Mouse (Mus musculus): ENCODE data around the gene Sult2b1. TPM values are rescaled to one million over a fixed set of nuclear protein-coding genes. Genes with fewer than 3 reads are reported as not detected.

Gene Sult2b1
- polyA plus RNA-seq, 1 experiment, result 8.8 TPM

- Histone ChIP-seq H3K4me3 (ENCODE audit: control insufficient read depth, low read depth, low read length) (no peak overlapping the region), H3K27me3 (ENCODE audit: control insufficient read depth, insufficient read depth, low read length) (no peaks in the 10 kb centered on the region), H3K27ac (ENCODE audit: control insufficient read depth, insufficient read depth, low read depth, low read length) (no peak overlapping the region), H3K4me1 (ENCODE audit: control insufficient read depth, insufficient read depth, low read length) (peaks cover 15% of the 10 kb centered on the region), H3K36me3 (ENCODE audit: control insufficient read depth, insufficient read depth, low read length) (no peaks in the 10 kb centered on the region)
- no peak for TF ChIP-seq CTCF (IDR thresholded peaks at IDR 0.05; ENCODE audit: control insufficient read depth, insufficient read depth, insufficient replicate concordance, low read depth, low read length)
- TF ChIP-seq POLR2A (IDR thresholded peaks at IDR 0.05; ENCODE audit: control insufficient read depth, low read depth, low read length), result no peak
Observed at GRCm38 (mm10) chr7:45719180-45719579, 65.3 kb downstream of the Sult2b1 start.

GRCm38 (mm10) chr7:45718331-45718730 lies 66.1 kb downstream of the Sult2b1 start:
- Histone ChIP-seq H3K36me3 (ENCODE audit: control insufficient read depth, insufficient read depth, low read length) (peaks cover 2% of the 10 kb centered on the region), H3K4me1 (ENCODE audit: control insufficient read depth, insufficient read depth, low read length) (peaks cover 16% of the 10 kb centered on the region)
- no peak for TF ChIP-seq POLR2A (IDR thresholded peaks at IDR 0.05; ENCODE audit: control insufficient read depth, low read depth, low read length)
- TF ChIP-seq CTCF (IDR thresholded peaks at IDR 0.05; ENCODE audit: control insufficient read depth, insufficient read depth, insufficient replicate concordance, low read depth, low read length), result no peak

GRCm38 (mm10) chr7:45717918-45718297 lies 66.6 kb downstream of the Sult2b1 start, which contains the start of gene Sphk2:
Sphk2 (minus strand) TSS chr7:45718002.
- TF ChIP-seq POLR2A (IDR thresholded peaks at IDR 0.05; ENCODE audit: control insufficient read depth, low read depth, low read length) (peak; percentile 98), CTCF (IDR thresholded peaks at IDR 0.05; ENCODE audit: control insufficient read depth, insufficient read depth, insufficient replicate concordance, low read depth, low read length) (no peak)
- Histone ChIP-seq H3K4me1 (ENCODE audit: control insufficient read depth, insufficient read depth, low read length) (peaks cover 16% of the 10 kb centered on the region), H3K27me3 (ENCODE audit: control insufficient read depth, insufficient read depth, low read length) (no peaks in the 10 kb centered on the region), H3K27ac (ENCODE audit: control insufficient read depth, insufficient read depth, low read depth, low read length) (peak within 1 kb of the TSS; percentile 92), H3K4me3 (ENCODE audit: control insufficient read depth, low read depth, low read length) (peak within 1 kb of the TSS; percentile 94), H3K36me3 (ENCODE audit: control insufficient read depth, insufficient read depth, low read length) (peaks cover 4% of the 10 kb centered on the region)

More at GRCm38 (mm10) chr7:45718331-45718730, 66.1 kb downstream of the Sult2b1 start:
- Histone ChIP-seq H3K27me3 (ENCODE audit: control insufficient read depth, insufficient read depth, low read length) (no peaks in the 10 kb centered on the region), H3K4me3 (ENCODE audit: control insufficient read depth, low read depth, low read length) (peak overlapping the region; percentile 94), H3K27ac (ENCODE audit: control insufficient read depth, insufficient read depth, low read depth, low read length) (peak overlapping the region; percentile 36)

- Histone ChIP-seq H3K36me3 (ENCODE audit: control insufficient read depth, insufficient read depth, low read length) (peaks cover 4% of the 10 kb centered on the region), H3K4me1 (ENCODE audit: control insufficient read depth, insufficient read depth, low read length) (peaks cover 16% of the 10 kb centered on the region), H3K27ac (ENCODE audit: control insufficient read depth, insufficient read depth, low read depth, low read length) (peak overlapping the region; percentile 92), H3K27me3 (ENCODE audit: control insufficient read depth, insufficient read depth, low read length) (no peaks in the 10 kb centered on the region), H3K4me3 (ENCODE audit: control insufficient read depth, low read depth, low read length) (peak overlapping the region; percentile 94)
- no peak for TF ChIP-seq POLR2A (IDR thresholded peaks at IDR 0.05; ENCODE audit: control insufficient read depth, low read depth, low read length)
- TF ChIP-seq CTCF (IDR thresholded peaks at IDR 0.05; ENCODE audit: control insufficient read depth, insufficient read depth, insufficient replicate concordance, low read depth, low read length), result no peak
Observed at GRCm38 (mm10) chr7:45716952-45717917, 67.2 kb downstream of the Sult2b1 start.

- Histone ChIP-seq H3K4me1 (ENCODE audit: control insufficient read depth, insufficient read depth, low read length) (peaks cover 20% of the 10 kb centered on the region), H3K27ac (ENCODE audit: control insufficient read depth, insufficient read depth, low read depth, low read length) (no peak overlapping the region), H3K4me3 (ENCODE audit: control insufficient read depth, low read depth, low read length) (peak overlapping the region; percentile 94), H3K36me3 (ENCODE audit: control insufficient read depth, insufficient read depth, low read length) (peaks cover 4% of the 10 kb centered on the region), H3K27me3 (ENCODE audit: control insufficient read depth, insufficient read depth, low read length) (no peaks in the 10 kb centered on the region)
- TF ChIP-seq POLR2A (IDR thresholded peaks at IDR 0.05; ENCODE audit: control insufficient read depth, low read depth, low read length), result no peak
- no peak for TF ChIP-seq CTCF (IDR thresholded peaks at IDR 0.05; ENCODE audit: control insufficient read depth, insufficient read depth, insufficient replicate concordance, low read depth, low read length)
Observed at GRCm38 (mm10) chr7:45716460-45716857, 68.0 kb downstream of the Sult2b1 start.

- Histone ChIP-seq H3K4me1 (ENCODE audit: control insufficient read depth, insufficient read depth, low read length) (peaks cover 21% of the 10 kb centered on the region), H3K27me3 (ENCODE audit: control insufficient read depth, insufficient read depth, low read length) (no peaks in the 10 kb centered on the region), H3K27ac (ENCODE audit: control insufficient read depth, insufficient read depth, low read depth, low read length) (peak overlapping the region; percentile 51), H3K4me3 (ENCODE audit: control insufficient read depth, low read depth, low read length) (peak overlapping the region; percentile 94), H3K36me3 (ENCODE audit: control insufficient read depth, insufficient read depth, low read length) (peaks cover 4% of the 10 kb centered on the region)
- no peak for TF ChIP-seq CTCF (IDR thresholded peaks at IDR 0.05; ENCODE audit: control insufficient read depth, insufficient read depth, insufficient replicate concordance, low read depth, low read length)
- no peak for TF ChIP-seq POLR2A (IDR thresholded peaks at IDR 0.05; ENCODE audit: control insufficient read depth, low read depth, low read length)
Observed at GRCm38 (mm10) chr7:45715741-45716459, 68.6 kb downstream of the Sult2b1 start.
